Mouse (Mus musculus): ENCODE results near the gene Gpnmb. TPM values are rescaled to one million over a fixed set of nuclear protein-coding genes. Genes with fewer than 3 reads are reported as not detected.

Gpnmb gene
- polyA plus RNA-seq, 1 experiment from 2014 or later = 2.9 TPM

- no peaks in the 10 kb centered on the region for H3K36me3 ChIP-seq
- H3K4me3 ChIP-seq (replicated peaks) = no peak overlapping the region
- ATAC-seq (ENCODE audit: insufficient number of reproducible peaks, low FRiP score, low TSS enrichment, low read depth) = no peak
- no peaks in the 10 kb centered on the region for H3K9me3 ChIP-seq (replicated peaks)
- peaks cover 13% of the 10 kb centered on the region for H3K4me1 ChIP-seq
- no peak overlapping the region for H3K9ac ChIP-seq
- H3K27me3 ChIP-seq = no peaks in the 10 kb centered on the region
- H3K27ac ChIP-seq (replicated peaks) = no peak overlapping the region
- no peak overlapping the region for H3K4me2 ChIP-seq (replicated peaks)
- 66% methylated on average over 4 of the region's 4 CpGs for WGBS
Measured at GRCm38 (mm10) chr6:49013023-49013422, 23.3 kb upstream of the Gpnmb start.

DNA sequence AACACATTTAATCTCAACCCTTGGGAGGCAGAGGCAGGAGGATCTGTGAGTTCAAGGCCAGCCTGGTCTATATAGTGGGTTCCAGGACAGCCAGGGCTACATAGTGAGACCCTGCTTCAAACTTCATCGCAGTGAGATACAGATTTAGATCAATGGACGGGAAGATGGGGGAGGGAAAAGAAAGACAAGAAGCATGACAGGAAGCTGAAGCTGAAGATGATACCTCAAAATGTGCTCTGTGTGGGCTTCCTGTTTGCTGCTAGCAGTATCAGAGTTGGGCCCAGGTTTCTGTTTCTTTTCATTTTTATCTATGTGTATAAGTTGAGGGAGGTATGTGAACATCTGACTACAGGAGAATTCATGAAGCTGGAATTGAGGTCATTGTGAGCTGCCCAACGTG lies 22.9 kb upstream of the Gpnmb start:
- H3K4me1 ChIP-seq = peaks cover 9% of the 10 kb centered on the region
- ATAC-seq (ENCODE audit: insufficient number of reproducible peaks, low FRiP score, low TSS enrichment, low read depth) = no peak
- H3K9ac ChIP-seq = no peak overlapping the region
- WGBS = 84% methylated on average over 3 of the region's 3 CpGs
- H3K27ac ChIP-seq (replicated peaks) = no peak overlapping the region
- no peaks in the 10 kb centered on the region for H3K27me3 ChIP-seq
- no peak overlapping the region for H3K4me3 ChIP-seq (replicated peaks)
- no peaks in the 10 kb centered on the region for H3K9me3 ChIP-seq (replicated peaks)
- H3K36me3 ChIP-seq = no peaks in the 10 kb centered on the region
- H3K4me2 ChIP-seq (replicated peaks) = no peak overlapping the region

DNA sequence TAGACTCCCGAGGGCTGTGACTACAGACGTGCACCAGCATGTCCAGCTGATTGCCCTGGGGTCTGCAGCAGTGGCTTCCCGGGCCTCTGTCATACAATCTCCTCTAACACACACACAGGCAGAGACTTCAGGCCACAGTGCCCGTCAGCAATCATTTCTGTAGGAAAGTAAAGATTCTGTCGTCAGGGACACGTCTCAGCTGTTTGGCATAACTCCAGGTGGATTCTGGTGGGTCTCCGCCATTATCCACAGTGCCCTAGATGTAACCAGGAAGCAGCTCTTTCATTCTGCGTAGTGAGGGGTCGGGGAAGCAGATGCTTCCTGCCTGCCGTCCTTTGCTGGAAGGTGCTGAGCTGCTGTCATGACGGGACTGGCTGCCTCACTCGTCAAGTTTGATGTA lies 19.2 kb upstream of the Gpnmb start:
- H3K27me3 ChIP-seq = no peaks in the 10 kb centered on the region
- no peaks in the 10 kb centered on the region for H3K9me3 ChIP-seq (replicated peaks)
- no peak overlapping the region for H3K4me3 ChIP-seq (replicated peaks)
- H3K36me3 ChIP-seq = no peaks in the 10 kb centered on the region
- no peak overlapping the region for H3K27ac ChIP-seq (replicated peaks)
- H3K4me1 ChIP-seq = no peaks in the 10 kb centered on the region
- no peak for ATAC-seq (ENCODE audit: insufficient number of reproducible peaks, low FRiP score, low TSS enrichment, low read depth)
- WGBS = 47% methylated on average over 12 of the region's 12 CpGs
- no peak overlapping the region for H3K9ac ChIP-seq
- no peak overlapping the region for H3K4me2 ChIP-seq (replicated peaks)

DNA sequence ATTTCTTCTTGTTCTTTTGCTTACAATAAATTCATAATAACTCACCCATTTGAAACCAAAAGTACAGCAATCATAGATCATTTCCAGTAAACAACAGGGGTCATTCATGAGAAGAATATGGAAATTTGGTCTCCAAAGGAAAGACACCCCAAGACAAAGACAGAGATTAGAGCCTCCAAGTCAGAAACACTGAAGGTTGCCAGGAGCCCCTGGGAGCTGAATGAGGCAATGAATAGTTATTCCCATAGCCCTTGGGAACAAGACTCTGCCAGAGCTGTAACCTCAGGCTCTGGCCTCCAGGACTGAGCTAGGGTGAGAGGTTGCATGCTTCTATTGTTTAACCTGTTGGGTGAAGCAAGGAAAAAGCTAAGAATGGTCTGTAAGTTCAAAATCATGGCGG lies 17.0 kb upstream of the Gpnmb start:
- no peak overlapping the region for H3K9ac ChIP-seq
- H3K4me1 ChIP-seq = no peaks in the 10 kb centered on the region
- no peaks in the 10 kb centered on the region for H3K27me3 ChIP-seq
- H3K9me3 ChIP-seq (replicated peaks) = no peaks in the 10 kb centered on the region
- H3K36me3 ChIP-seq = no peaks in the 10 kb centered on the region
- H3K4me2 ChIP-seq (replicated peaks) = no peak overlapping the region
- H3K27ac ChIP-seq (replicated peaks) = no peak overlapping the region
- WGBS = 78% methylated on average over 1 of the region's 1 CpGs
- ATAC-seq (ENCODE audit: insufficient number of reproducible peaks, low FRiP score, low TSS enrichment, low read depth) = no peak
- H3K4me3 ChIP-seq (replicated peaks) = no peak overlapping the region

- Histone ChIP-seq H3K9ac (no peak overlapping the region), H3K4me3 (replicated peaks) (no peak overlapping the region), H3K27ac (replicated peaks) (no peak overlapping the region), H3K4me2 (replicated peaks) (no peak overlapping the region), H3K27me3 (no peaks in the 10 kb centered on the region), H3K36me3 (no peaks in the 10 kb centered on the region), H3K4me1 (no peaks in the 10 kb centered on the region), H3K9me3 (replicated peaks) (no peaks in the 10 kb centered on the region)
- ATAC-seq (ENCODE audit: insufficient number of reproducible peaks, low FRiP score, low TSS enrichment, low read depth) = no peak; the same call in 1 of the 2 replicates
- WGBS = 68% methylated on average over 14 of the region's 14 CpGs
Measured at GRCm38 (mm10) chr6:49021141-49022012, 15.0 kb upstream of the Gpnmb start.

DNA sequence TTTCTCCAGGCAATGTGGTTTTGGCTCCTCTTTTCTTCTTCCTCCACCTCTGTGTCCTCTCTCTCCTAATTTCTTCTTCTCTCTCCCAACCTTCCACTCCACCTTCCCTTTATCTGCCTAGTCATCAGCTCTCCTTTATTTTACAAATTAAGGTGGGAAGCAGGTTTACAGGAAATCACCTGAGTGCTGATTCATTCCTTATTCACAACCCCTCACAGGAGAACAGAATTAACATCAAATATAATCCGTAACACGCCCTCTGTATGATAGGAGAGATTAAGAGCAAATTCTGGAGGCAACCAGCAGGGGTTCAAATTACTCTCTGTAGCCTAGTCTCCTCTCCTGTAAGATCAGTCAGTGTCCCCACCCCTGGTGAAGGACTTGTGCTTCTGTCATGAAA lies 14.0 kb upstream of the Gpnmb start:
- Histone ChIP-seq H3K27ac (replicated peaks) (no peak overlapping the region), H3K9ac (no peak overlapping the region), H3K36me3 (no peaks in the 10 kb centered on the region), H3K9me3 (replicated peaks) (no peaks in the 10 kb centered on the region), H3K4me1 (no peaks in the 10 kb centered on the region), H3K27me3 (no peaks in the 10 kb centered on the region), H3K4me3 (replicated peaks) (no peak overlapping the region), H3K4me2 (replicated peaks) (no peak overlapping the region)
- 78% methylated on average over 2 of the region's 2 CpGs for WGBS
- ATAC-seq (ENCODE audit: insufficient number of reproducible peaks, low FRiP score, low TSS enrichment, low read depth) = no peak

GRCm38 (mm10) chr6:49023315-49023714 lies 13.0 kb upstream of the Gpnmb start:
- no peaks in the 10 kb centered on the region for H3K27me3 ChIP-seq
- no peak overlapping the region for H3K4me2 ChIP-seq (replicated peaks)
- no peak overlapping the region for H3K27ac ChIP-seq (replicated peaks)
- H3K9ac ChIP-seq = no peak overlapping the region
- no peaks in the 10 kb centered on the region for H3K9me3 ChIP-seq (replicated peaks)
- ATAC-seq (ENCODE audit: insufficient number of reproducible peaks, low FRiP score, low TSS enrichment, low read depth) = no peak
- no peak overlapping the region for H3K4me3 ChIP-seq (replicated peaks)
- WGBS = 84% methylated on average over 10 of the region's 10 CpGs
- H3K36me3 ChIP-seq = no peaks in the 10 kb centered on the region
- no peaks in the 10 kb centered on the region for H3K4me1 ChIP-seq

GRCm38 (mm10) chr6:49025290-49025689 lies 11.1 kb upstream of the Gpnmb start:
- Histone ChIP-seq H3K27me3 (no peaks in the 10 kb centered on the region), H3K27ac (replicated peaks) (no peak overlapping the region), H3K4me1 (no peaks in the 10 kb centered on the region), H3K4me3 (replicated peaks) (no peak overlapping the region), H3K4me2 (replicated peaks) (no peak overlapping the region), H3K9ac (no peak overlapping the region), H3K9me3 (replicated peaks) (no peaks in the 10 kb centered on the region), H3K36me3 (no peaks in the 10 kb centered on the region)
- no peak for ATAC-seq (ENCODE audit: insufficient number of reproducible peaks, low FRiP score, low TSS enrichment, low read depth)
- 72% methylated on average over 7 of the region's 7 CpGs for WGBS

DNA sequence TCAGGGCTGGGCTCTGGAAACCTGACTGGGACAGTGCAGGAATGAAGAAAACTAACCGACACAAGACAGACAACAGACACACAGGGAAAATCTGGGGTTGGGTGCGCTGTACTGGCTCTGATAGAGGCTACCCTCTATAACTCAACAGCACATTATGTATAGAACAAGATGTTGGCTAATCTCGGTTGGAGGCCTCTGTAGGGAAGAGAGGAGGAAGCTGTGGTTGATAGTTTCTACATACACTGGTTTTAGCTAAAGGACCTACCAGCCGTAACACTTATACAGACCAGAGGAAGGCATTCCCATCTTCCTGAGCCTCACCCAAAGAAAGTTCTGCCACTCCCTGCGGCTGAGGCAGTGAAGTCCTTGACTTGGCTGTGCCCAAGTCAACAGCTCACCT lies 9.8 kb upstream of the Gpnmb start:
- Histone ChIP-seq H3K27ac (replicated peaks) (no peak overlapping the region), H3K36me3 (no peaks in the 10 kb centered on the region), H3K9me3 (replicated peaks) (no peaks in the 10 kb centered on the region), H3K9ac (no peak overlapping the region), H3K4me1 (no peaks in the 10 kb centered on the region), H3K4me3 (replicated peaks) (no peak overlapping the region), H3K4me2 (replicated peaks) (no peak overlapping the region), H3K27me3 (no peaks in the 10 kb centered on the region)
- ATAC-seq (ENCODE audit: insufficient number of reproducible peaks, low FRiP score, low TSS enrichment, low read depth) = no peak
- 88% methylated on average over 5 of the region's 5 CpGs for WGBS

DNA sequence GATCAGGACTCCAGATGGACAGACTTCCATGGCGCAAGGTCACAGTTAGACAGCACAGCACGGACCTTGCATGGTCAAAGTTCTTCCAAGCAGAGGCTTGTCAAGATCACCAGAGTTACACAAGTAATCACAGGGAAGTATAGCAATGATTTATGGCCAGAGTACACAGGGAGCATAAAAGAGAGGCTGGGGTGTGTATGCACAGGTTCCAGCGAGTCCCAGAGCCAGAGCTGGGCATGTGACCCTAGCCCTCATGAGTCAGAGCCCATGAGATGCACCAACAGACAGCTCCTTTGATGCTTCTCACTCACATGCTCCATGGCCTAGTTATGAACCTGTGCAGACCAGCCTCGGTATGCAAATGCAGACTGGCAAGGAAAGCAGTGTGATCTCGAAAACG lies 8.3 kb upstream of the Gpnmb start:
- ATAC-seq (ENCODE audit: insufficient number of reproducible peaks, low FRiP score, low TSS enrichment, low read depth) = no peak
- WGBS = 80% methylated on average over 6 of the region's 6 CpGs
- H3K27me3 ChIP-seq = no peaks in the 10 kb centered on the region

DNA sequence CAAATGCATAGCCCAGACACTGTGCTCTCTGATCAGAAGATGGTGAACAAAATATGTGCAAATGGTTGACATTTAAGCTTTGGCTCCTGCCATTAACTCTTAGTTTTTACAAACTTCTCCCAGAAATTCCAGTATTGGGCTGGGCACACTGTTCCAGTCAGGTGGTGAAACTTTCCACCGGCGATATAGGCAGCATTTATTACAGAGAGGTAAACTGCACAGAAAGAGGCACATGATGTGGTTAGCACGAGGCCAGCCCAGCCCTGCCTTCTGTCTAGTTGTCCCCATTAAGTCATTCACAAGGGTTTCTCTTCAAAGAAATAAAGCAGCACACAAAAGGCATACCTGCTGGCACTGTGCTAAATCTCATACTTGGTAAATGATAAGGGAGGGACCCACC lies 7.6 kb upstream of the Gpnmb start:
- Histone ChIP-seq H3K4me3 (replicated peaks) (no peak overlapping the region), H3K9ac (no peak overlapping the region), H3K9me3 (replicated peaks) (no peaks in the 10 kb centered on the region), H3K27me3 (no peaks in the 10 kb centered on the region), H3K36me3 (no peaks in the 10 kb centered on the region), H3K4me2 (replicated peaks) (no peak overlapping the region), H3K27ac (replicated peaks) (no peak overlapping the region), H3K4me1 (no peaks in the 10 kb centered on the region)
- 76% methylated on average over 3 of the region's 3 CpGs for WGBS
- ATAC-seq (ENCODE audit: insufficient number of reproducible peaks, low FRiP score, low TSS enrichment, low read depth) = no peak

More for the DNA sequence above, 8.3 kb upstream of the Gpnmb start:
- Histone ChIP-seq H3K9ac (no peak overlapping the region), H3K36me3 (no peaks in the 10 kb centered on the region), H3K9me3 (replicated peaks) (no peaks in the 10 kb centered on the region), H3K27ac (replicated peaks) (no peak overlapping the region), H3K4me1 (no peaks in the 10 kb centered on the region), H3K4me2 (replicated peaks) (no peak overlapping the region), H3K4me3 (replicated peaks) (no peak overlapping the region)

DNA sequence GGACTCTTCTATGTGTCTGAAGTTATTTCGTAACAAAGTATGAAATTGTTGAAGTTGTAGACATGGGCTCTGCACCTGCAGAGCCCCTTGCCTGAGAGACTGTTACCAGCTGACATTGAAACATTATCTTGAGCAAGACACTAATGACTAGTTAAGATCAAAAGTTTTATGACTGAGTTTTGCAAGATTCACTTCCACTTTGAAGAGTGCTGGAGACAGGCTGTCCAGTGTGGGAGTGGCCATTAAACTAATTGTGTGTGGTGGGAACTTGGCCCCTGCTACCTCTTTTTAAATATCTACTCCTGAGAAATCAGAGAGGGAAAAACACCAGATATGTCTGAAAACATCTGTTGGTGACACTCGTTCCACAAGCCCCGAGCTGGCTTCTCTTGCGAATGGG lies 5.1 kb upstream of the Gpnmb start:
- no peak overlapping the region for H3K4me2 ChIP-seq (replicated peaks)
- ATAC-seq (ENCODE audit: insufficient number of reproducible peaks, low FRiP score, low TSS enrichment, low read depth) = no peak
- no peak overlapping the region for H3K4me3 ChIP-seq (replicated peaks)
- no peaks in the 10 kb centered on the region for H3K36me3 ChIP-seq
- 65% methylated on average over 4 of the region's 4 CpGs for WGBS
- H3K4me1 ChIP-seq = peaks cover 7% of the 10 kb centered on the region; the same call in 1 of the 2 replicates
- no peak overlapping the region for H3K9ac ChIP-seq
- H3K27ac ChIP-seq (replicated peaks) = no peak overlapping the region
- H3K9me3 ChIP-seq (replicated peaks) = no peaks in the 10 kb centered on the region
- H3K27me3 ChIP-seq = no peaks in the 10 kb centered on the region
